Mouse (Mus musculus) lung, postnatal 25 days (tissue): Measurements from ENCODE around the gene Ermp1.
A peak's percentile ranks its signal among the peaks of the same experiment; 100 is the strongest.

Experiments used
- DNase-seq: peaks from one replicate; pipeline ENCODE4 v3.0.0; 2022; ENCODE audit warnings: low spot score

Ermp1 gene

GRCm38 (mm10) chr19:29647651-29648549 is at the start of gene Ermp1:
Gene Ermp1 (minus strand): TSS chr19:29648415.
- DNase-seq = peak; percentile 96

- DNase-seq = peak; percentile 35
Measured at GRCm38 (mm10) chr19:29697245-29697874, 49.1 kb upstream of the Ermp1 start, which contains the start of gene Mlana. Gene Mlana (plus strand): TSS chr19:29697824.

GRCm38 (mm10) chr19:29696840-29697239 is 48.6 kb upstream of the Ermp1 start:
- DNase-seq = no peak

- no peak for DNase-seq
Measured at GRCm38 (mm10) chr19:29696309-29696708, 48.1 kb upstream of the Ermp1 start.

- DNase-seq = no peak
Measured at GRCm38 (mm10) chr19:29695071-29695470, 46.9 kb upstream of the Ermp1 start.

GRCm38 (mm10) chr19:29683844-29684540 is 35.8 kb upstream of the Ermp1 start:
- DNase-seq = peak; percentile 77

- no peak for DNase-seq
Measured at GRCm38 (mm10) chr19:29680182-29681152, 32.3 kb upstream of the Ermp1 start.

- DNase-seq = no peak
Measured at GRCm38 (mm10) chr19:29678181-29678778, 30.1 kb upstream of the Ermp1 start.

GRCm38 (mm10) chr19:29676479-29677193 is 28.4 kb upstream of the Ermp1 start:
- DNase-seq = no peak

- DNase-seq = no peak
Measured at GRCm38 (mm10) chr19:29675562-29676078, 27.4 kb upstream of the Ermp1 start.

- no peak for DNase-seq
Measured at GRCm38 (mm10) chr19:29674946-29675345, 26.7 kb upstream of the Ermp1 start.

- DNase-seq = no peak
Measured at GRCm38 (mm10) chr19:29672660-29673059, 24.4 kb upstream of the Ermp1 start.

GRCm38 (mm10) chr19:29671160-29671559 is 22.9 kb upstream of the Ermp1 start:
- DNase-seq = no peak

- DNase-seq = no peak
Measured at GRCm38 (mm10) chr19:29670247-29670646, 22.0 kb upstream of the Ermp1 start.

GRCm38 (mm10) chr19:29668135-29668534 is 19.9 kb upstream of the Ermp1 start:
- no peak for DNase-seq

- DNase-seq = no peak
Measured at GRCm38 (mm10) chr19:29666965-29667594, 18.9 kb upstream of the Ermp1 start.

GRCm38 (mm10) chr19:29666164-29666563 is 17.9 kb upstream of the Ermp1 start:
- no peak for DNase-seq

- no peak for DNase-seq
Measured at GRCm38 (mm10) chr19:29664934-29665333, 16.7 kb upstream of the Ermp1 start.

- DNase-seq = no peak
Measured at GRCm38 (mm10) chr19:29663780-29664179, 15.6 kb upstream of the Ermp1 start.
